Mouse (Mus musculus): ENCODE data around the gene Gtf2a1. TPM values are rescaled to one million over a fixed set of nuclear protein-coding genes. Genes with fewer than 3 reads are reported as not detected.

Gene Gtf2a1
- 10 to 100 TPM; 38.8 to 40.1 TPM for total RNA-seq (2023)

DNA sequence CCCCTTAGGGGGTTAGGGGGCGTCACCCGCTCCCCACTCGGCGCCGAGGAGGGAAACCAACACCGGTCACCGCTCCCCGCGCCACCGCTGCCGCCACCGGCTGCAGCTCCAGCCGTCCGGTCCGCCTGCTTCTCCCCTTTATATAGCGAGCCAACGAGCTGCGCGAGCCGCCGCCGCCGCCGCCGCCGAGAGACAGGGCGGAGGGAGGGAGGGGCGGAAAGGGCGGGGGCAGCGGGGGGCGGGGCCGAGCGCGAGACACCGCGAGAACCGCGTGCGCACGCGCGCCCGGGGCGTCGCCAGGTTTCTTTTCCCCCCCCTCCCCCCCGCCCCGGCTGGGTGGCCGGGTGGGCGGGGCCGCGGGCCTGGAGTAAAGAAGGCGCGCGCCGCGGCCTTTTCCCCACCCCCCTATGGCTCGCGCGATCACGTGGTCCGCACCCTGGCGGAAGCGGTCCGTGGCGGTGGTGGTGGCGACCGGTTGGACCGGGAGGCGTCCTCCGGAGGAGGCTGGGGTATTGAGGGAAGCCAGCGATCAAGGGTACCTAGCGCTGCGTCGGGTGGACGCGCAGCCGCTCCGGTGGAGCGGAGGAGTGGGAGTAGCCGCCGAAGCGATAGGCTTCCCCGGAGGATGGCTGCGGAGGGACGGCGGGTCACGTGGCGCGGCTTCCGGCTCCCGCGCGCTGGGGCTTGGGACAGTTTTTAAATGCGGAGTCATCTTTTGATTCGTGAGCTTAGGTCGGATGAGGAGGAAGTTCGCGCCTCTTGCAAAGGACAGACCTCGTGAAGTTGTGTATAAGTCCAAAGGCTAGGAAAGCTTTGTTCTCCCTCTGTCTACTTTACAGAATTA, at the start of gene Gtf2a1:
Gtf2a1 (minus strand) TSS at position 641 of the 844 bp plus-strand sequence.

Other genes starting within 250 kb of the Gtf2a1 start
- 10 to 100 TPM; 54.9 to 56.8 TPM for gene Cep128, start 206.1 kb downstream of the Gtf2a1 start, total RNA-seq (2023)
- 1 to 10 TPM; 3.7 to 4.2 TPM for gene Tshr, start 205.9 kb downstream of the Gtf2a1 start, total RNA-seq (2023)
- gene Ston2, start 197.9 kb upstream of the Gtf2a1 start, total RNA-seq (2023), result 10 to 100 TPM; 13.2 to 16.9 TPM